Mouse (Mus musculus): ENCODE results near the gene Krtap3-3. TPM values are rescaled to one million over a fixed set of nuclear protein-coding genes. Genes with fewer than 3 reads are reported as not detected.

Krtap3-3 gene
- not detected for total RNA-seq (2023)

GRCm38 (mm10) chr11:99550765-99551164, at the start of gene Krtap3-3:
Gene Krtap3-3, minus strand, starts transcription at chr11:99550865.

GRCm38 (mm10) chr11:99597742-99598141, 47.1 kb upstream of the Krtap3-3 start, which contains the start of gene Krtap9-3:
Gene Krtap9-3, minus strand, starts transcription at chr11:99598105.

GRCm38 (mm10) chr11:99590981-99591380, 40.3 kb upstream of the Krtap3-3 start, which contains the start of gene Krtap1-3:
Gene Krtap1-3, minus strand, starts transcription at chr11:99591339.

GRCm38 (mm10) chr11:99583245-99583704, 32.6 kb upstream of the Krtap3-3 start, which contains the start of gene Krtap1-4:
Gene Krtap1-4, minus strand, starts transcription at chr11:99583654.

GRCm38 (mm10) chr11:99580636-99581035, 30.0 kb upstream of the Krtap3-3 start, which contains the start of gene Krtap1-5:
Gene Krtap1-5, minus strand, starts transcription at chr11:99581016.

GRCm38 (mm10) chr11:99566530-99566929, 15.9 kb upstream of the Krtap3-3 start, which contains the start of gene Krtap3-1:
Gene Krtap3-1, minus strand, starts transcription at chr11:99566630.

GRCm38 (mm10) chr11:99559366-99559765, 8.7 kb upstream of the Krtap3-3 start, which contains the start of gene Gm11939:
Gene Gm11939, minus strand, starts transcription at chr11:99559466.

GRCm38 (mm10) chr11:99556753-99557152, 6.1 kb upstream of the Krtap3-3 start, which contains the start of gene Krtap3-2:
Gene Krtap3-2, minus strand, starts transcription at chr11:99556853.

GRCm38 (mm10) chr11:99521288-99521860, 29.3 kb downstream of the Krtap3-3 start, which contains the start of gene Krt39:
Gene Krt39, minus strand, starts transcription at chr11:99521338.

Other genes with a start within 250 kb of the Krtap3-3 start
- not detected for gene Krt25, start 227.9 kb downstream of the Krtap3-3 start, total RNA-seq (2023)
- gene Krt26, start 212.9 kb downstream of the Krtap3-3 start, total RNA-seq (2023): not detected
- gene Krt27, start 199.8 kb downstream of the Krtap3-3 start, total RNA-seq (2023): not detected
- gene Krt28, start 176.0 kb downstream of the Krtap3-3 start, total RNA-seq (2023): not detected
- gene Krt10, start 161.5 kb downstream of the Krtap3-3 start, total RNA-seq (2023): not detected
- not detected for gene Krt12, start 128.6 kb downstream of the Krtap3-3 start, total RNA-seq (2023)
- gene Krt20, start 112.7 kb downstream of the Krtap3-3 start, total RNA-seq (2023): not detected
- not detected for gene Krt23, start 57.7 kb downstream of the Krtap3-3 start, total RNA-seq (2023)
- gene Krt39, start 29.5 kb downstream of the Krtap3-3 start, total RNA-seq (2023): not detected
- gene Krt40, start 7.7 kb downstream of the Krtap3-3 start, total RNA-seq (2023): not detected
- not detected for gene Krtap3-2, start 6.0 kb upstream of the Krtap3-3 start, total RNA-seq (2023)
- not detected for gene Gm11939, start 8.6 kb upstream of the Krtap3-3 start, total RNA-seq (2023)
- not detected for gene Krtap3-1, start 15.8 kb upstream of the Krtap3-3 start, total RNA-seq (2023)
- gene Krtap1-5, start 30.2 kb upstream of the Krtap3-3 start, total RNA-seq (2023): not detected
- not detected for gene Krtap1-4, start 32.8 kb upstream of the Krtap3-3 start, total RNA-seq (2023)
- gene Krtap1-3, start 40.5 kb upstream of the Krtap3-3 start, total RNA-seq (2023): not detected
- gene Krtap9-3, start 47.2 kb upstream of the Krtap3-3 start, total RNA-seq (2023): not detected
- not detected for gene Gm11938, start 52.4 kb upstream of the Krtap3-3 start, total RNA-seq (2023)
- gene Gm11937, start 59.3 kb upstream of the Krtap3-3 start, total RNA-seq (2023): not detected
- not detected for gene Krtap2-4, start 64.0 kb upstream of the Krtap3-3 start, total RNA-seq (2023)
- gene Gm11562, start 69.6 kb upstream of the Krtap3-3 start, total RNA-seq (2023): not detected
- not detected for gene Krtap4-1, start 77.4 kb upstream of the Krtap3-3 start, total RNA-seq (2023)
- gene Krtap4-2, start 84.2 kb upstream of the Krtap3-3 start, total RNA-seq (2023): not detected
- not detected for gene Krtap4-7, start 93.2 kb upstream of the Krtap3-3 start, total RNA-seq (2023)
- not detected for gene Gm11555, start 99.4 kb upstream of the Krtap3-3 start, total RNA-seq (2023)
- not detected for gene Gm11563, start 108.1 kb upstream of the Krtap3-3 start, total RNA-seq (2023)
- gene Krtap4-6, start 115.1 kb upstream of the Krtap3-3 start, total RNA-seq (2023): not detected
- not detected for gene Gm14190, start 139.9 kb upstream of the Krtap3-3 start, total RNA-seq (2023)
- not detected for gene Gm14180, start 183.4 kb upstream of the Krtap3-3 start, total RNA-seq (2023)
- gene Gm11595, start 222.0 kb upstream of the Krtap3-3 start, total RNA-seq (2023): not detected
- gene Krtap4-8, start 229.8 kb upstream of the Krtap3-3 start, total RNA-seq (2023): not detected
- gene Krtap4-9, start 234.3 kb upstream of the Krtap3-3 start, total RNA-seq (2023): not detected
- not detected for gene Gm11596, start 242.6 kb upstream of the Krtap3-3 start, total RNA-seq (2023)
- not detected for gene Gm11569, start 248.1 kb upstream of the Krtap3-3 start, total RNA-seq (2023)